Mouse (Mus musculus) cortical plate, adult 2 months (tissue): ENCODE measurements around the gene Dpysl4. TPM values are rescaled to one million over a fixed set of nuclear protein-coding genes. Genes with fewer than 3 reads are reported as not detected.

Experiments
- H3K27ac ChIP-seq: fragments of 200-500 bp; 2 replicates; pipeline ENCODE4 v1.5.1; 2012; ENCODE audit warnings: low read length, control low read depth, inconsistent platforms; ENCODE audit not compliant: insufficient read depth
- H3K4me1 ChIP-seq: fragments of 200-500 bp; 2 replicates; pipeline ENCODE4 v1.6.1; 2011; ENCODE audit warnings: low read length; ENCODE audit not compliant: control insufficient read depth, insufficient read depth
- H3K4me3 ChIP-seq: fragments of 200-500 bp; 2 replicates; pipeline ENCODE4 v1.5.1; 2011; ENCODE audit warnings: mild to moderate bottlenecking, low read length, control low read depth; ENCODE audit not compliant: insufficient read depth
- CTCF ChIP-seq: fragments of 200-500 bp; IDR thresholded peaks from 2 replicates; pipeline ENCODE4 v1.5.1; 2011; ENCODE audit warnings: mild to moderate bottlenecking, control low read depth, low read length; ENCODE audit not compliant: insufficient read depth; ENCODE audit errors: extremely low read depth
- POLR2A ChIP-seq: fragments of 200-500 bp; IDR thresholded peaks from 2 replicates; pipeline ENCODE4 v1.6.1; 2011; ENCODE audit warnings: mild to moderate bottlenecking, low read length, control low read depth; ENCODE audit not compliant: insufficient read depth; ENCODE audit errors: extremely low read depth
- polyA plus RNA-seq: library from polyadenylated mRNA; depleted of rRNA; stranded (reverse); fragments of >200 nt; gene quantifications from 2 replicates; pipeline ENCODE4 v1.2.3, GENCODE M21; 2012; rRNA removed

Gene Dpysl4
- 61.3 and 61.9 TPM in 2 replicates for polyA plus RNA-seq

- TF ChIP-seq CTCF (no peak), POLR2A (peak; percentile 94)
- H3K4me1 ChIP-seq: peaks cover 7% of the 10 kb centered on the region; the same call in 1 of the 2 replicates
- H3K4me3 ChIP-seq: peak within 1 kb of the TSS; percentile 86
- peak within 1 kb of the TSS; percentile 85 for H3K27ac ChIP-seq
Observed at GRCm38 (mm10) chr7:139085629-139086194, at the start of gene Dpysl4. Gene Dpysl4 (plus strand): TSS chr7:139086001.

- Histone ChIP-seq H3K4me1 (no peaks in the 10 kb centered on the region), H3K4me3 (no peak overlapping the region), H3K27ac (no peak overlapping the region)
- TF ChIP-seq CTCF (peak; percentile 30), POLR2A (no peak)
Observed at GRCm38 (mm10) chr7:139063406-139063805, 22.4 kb upstream of the Dpysl4 start.

GRCm38 (mm10) chr7:139068182-139068623 is 17.6 kb upstream of the Dpysl4 start:
- H3K4me1 ChIP-seq: no peaks in the 10 kb centered on the region

GRCm38 (mm10) chr7:139074189-139074588 is 11.6 kb upstream of the Dpysl4 start:
- TF ChIP-seq CTCF (no peak), POLR2A (no peak)
- no peak overlapping the region for H3K27ac ChIP-seq

More at GRCm38 (mm10) chr7:139068182-139068623, 17.6 kb upstream of the Dpysl4 start:
- Histone ChIP-seq H3K27ac (no peak overlapping the region), H3K4me3 (no peak overlapping the region)
- TF ChIP-seq CTCF (peak; percentile 77), POLR2A (no peak)

GRCm38 (mm10) chr7:139075054-139075794 is 10.6 kb upstream of the Dpysl4 start:
- H3K27ac ChIP-seq: no peak overlapping the region
- H3K4me3 ChIP-seq: no peak overlapping the region
- TF ChIP-seq CTCF (no peak), POLR2A (no peak)
- H3K4me1 ChIP-seq: peaks cover 3% of the 10 kb centered on the region; the same call in 1 of the 2 replicates

More at GRCm38 (mm10) chr7:139074189-139074588, 11.6 kb upstream of the Dpysl4 start:
- H3K4me3 ChIP-seq: no peak overlapping the region
- H3K4me1 ChIP-seq: peaks cover 3% of the 10 kb centered on the region; the same call in 1 of the 2 replicates

GRCm38 (mm10) chr7:139077283-139077682 is 8.5 kb upstream of the Dpysl4 start:
- peaks cover 3% of the 10 kb centered on the region; the same call in 1 of the 2 replicates for H3K4me1 ChIP-seq
- H3K4me3 ChIP-seq: no peak overlapping the region
- no peak overlapping the region for H3K27ac ChIP-seq
- TF ChIP-seq CTCF (no peak), POLR2A (no peak)

- Histone ChIP-seq H3K27ac (no peak overlapping the region), H3K4me1 (peaks cover 3% of the 10 kb centered on the region; the same call in 1 of the 2 replicates), H3K4me3 (no peak overlapping the region)
- TF ChIP-seq CTCF: no peak
- TF ChIP-seq POLR2A: no peak
Observed at GRCm38 (mm10) chr7:139078181-139078580, 7.6 kb upstream of the Dpysl4 start.

GRCm38 (mm10) chr7:139079141-139079540 is 6.7 kb upstream of the Dpysl4 start:
- Histone ChIP-seq H3K27ac (no peak overlapping the region), H3K4me1 (peaks cover 3% of the 10 kb centered on the region; the same call in 1 of the 2 replicates), H3K4me3 (no peak overlapping the region)
- TF ChIP-seq POLR2A: no peak
- no peak for TF ChIP-seq CTCF

- H3K27ac ChIP-seq: no peak overlapping the region
- no peak overlapping the region for H3K4me3 ChIP-seq
- peaks cover 3% of the 10 kb centered on the region; the same call in 1 of the 2 replicates for H3K4me1 ChIP-seq
- peak; percentile 43; the same call in 1 of the 2 replicates for TF ChIP-seq CTCF
- TF ChIP-seq POLR2A: no peak
Observed at GRCm38 (mm10) chr7:139080714-139081113, 5.1 kb upstream of the Dpysl4 start.
